Mouse (Mus musculus): ENCODE measurements around the gene Eea1. TPM values are rescaled to one million over a fixed set of nuclear protein-coding genes. Genes with fewer than 3 reads are reported as not detected.
"Not testable (repeated sequence)": the region's sequence is repeated elsewhere in the genome, so short reads cannot be mapped to it uniquely, and the experiment has no call there.

Gene Eea1
- polyA plus RNA-seq, 1 experiment from 2014 or later: 45.9 TPM

GRCm38 (mm10) chr10:96067347-96067746 lies 126.9 kb downstream of the Eea1 start:
- Histone ChIP-seq H3K4me3 (ENCODE audit: inconsistent target) (no peak overlapping the region), H3K79me2 (ENCODE audit: inconsistent target) (no peaks in the 10 kb centered on the region), H3K27ac (no peak overlapping the region), H3K36me3 (ENCODE audit: inconsistent target) (no peaks in the 10 kb centered on the region)
- 56% methylated on average over 3 of the region's 3 CpGs for WGBS (ENCODE audit: missing documents)

- 87% methylated on average over 7 of the region's 7 CpGs for WGBS (ENCODE audit: missing documents)
- H3K79me2 ChIP-seq (ENCODE audit: inconsistent target): no peaks in the 10 kb centered on the region
- no peak overlapping the region for H3K27ac ChIP-seq
- H3K36me3 ChIP-seq (ENCODE audit: inconsistent target): no peaks in the 10 kb centered on the region
- no peak overlapping the region for H3K4me3 ChIP-seq (ENCODE audit: inconsistent target)
Observed at GRCm38 (mm10) chr10:96074386-96074785, 133.9 kb downstream of the Eea1 start.

- Histone ChIP-seq H3K36me3 (ENCODE audit: inconsistent target) (no peaks in the 10 kb centered on the region), H3K27ac (no peak overlapping the region), H3K4me3 (ENCODE audit: inconsistent target) (no peak overlapping the region), H3K79me2 (ENCODE audit: inconsistent target) (no peaks in the 10 kb centered on the region)
- 53% methylated on average over 3 of the region's 4 CpGs for WGBS (ENCODE audit: missing documents)
Observed at GRCm38 (mm10) chr10:96075403-96075802, 135.0 kb downstream of the Eea1 start.

- WGBS (ENCODE audit: missing documents): 80% methylated on average over 7 of the region's 7 CpGs
- Histone ChIP-seq H3K27ac (no peak overlapping the region), H3K36me3 (ENCODE audit: inconsistent target) (no peaks in the 10 kb centered on the region), H3K4me3 (ENCODE audit: inconsistent target) (no peak overlapping the region), H3K79me2 (ENCODE audit: inconsistent target) (no peaks in the 10 kb centered on the region)
Observed at GRCm38 (mm10) chr10:96075880-96076279, 135.4 kb downstream of the Eea1 start.

GRCm38 (mm10) chr10:96076461-96076860 lies 136.0 kb downstream of the Eea1 start:
- H3K36me3 ChIP-seq (ENCODE audit: inconsistent target): no peaks in the 10 kb centered on the region
- 84% methylated on average over 3 of the region's 3 CpGs for WGBS (ENCODE audit: missing documents)
- H3K4me3 ChIP-seq (ENCODE audit: inconsistent target): no peak overlapping the region
- no peak overlapping the region for H3K27ac ChIP-seq
- no peaks in the 10 kb centered on the region for H3K79me2 ChIP-seq (ENCODE audit: inconsistent target)

GRCm38 (mm10) chr10:96077480-96078066 lies 137.1 kb downstream of the Eea1 start:
- 95% methylated on average over 6 of the region's 6 CpGs for WGBS (ENCODE audit: missing documents)
- H3K27ac ChIP-seq; H3K4me3 ChIP-seq (ENCODE audit: inconsistent target); H3K36me3 ChIP-seq (ENCODE audit: inconsistent target); H3K79me2 ChIP-seq (ENCODE audit: inconsistent target): not testable (repeated sequence)

- 87% methylated on average over 4 of the region's 4 CpGs for WGBS (ENCODE audit: missing documents)
- no peak overlapping the region for H3K27ac ChIP-seq
- H3K4me3 ChIP-seq (ENCODE audit: inconsistent target): no peak overlapping the region
- H3K36me3 ChIP-seq (ENCODE audit: inconsistent target): no peaks in the 10 kb centered on the region
- H3K79me2 ChIP-seq (ENCODE audit: inconsistent target): no peaks in the 10 kb centered on the region
Observed at GRCm38 (mm10) chr10:96079823-96080222, 139.4 kb downstream of the Eea1 start.

GRCm38 (mm10) chr10:96080440-96081381 lies 140.3 kb downstream of the Eea1 start:
- Histone ChIP-seq H3K79me2 (ENCODE audit: inconsistent target) (no peaks in the 10 kb centered on the region), H3K4me3 (ENCODE audit: inconsistent target) (no peak overlapping the region), H3K27ac (no peak overlapping the region), H3K36me3 (ENCODE audit: inconsistent target) (no peaks in the 10 kb centered on the region)
- 57% methylated on average over 20 of the region's 21 CpGs for WGBS (ENCODE audit: missing documents)

GRCm38 (mm10) chr10:96082203-96082602 lies 141.8 kb downstream of the Eea1 start:
- Histone ChIP-seq H3K4me3 (ENCODE audit: inconsistent target) (no peak overlapping the region), H3K79me2 (ENCODE audit: inconsistent target) (no peaks in the 10 kb centered on the region), H3K27ac (no peak overlapping the region), H3K36me3 (ENCODE audit: inconsistent target) (no peaks in the 10 kb centered on the region)
- 34% methylated on average over 3 of the region's 3 CpGs for WGBS (ENCODE audit: missing documents)

GRCm38 (mm10) chr10:96089744-96090143 lies 149.3 kb downstream of the Eea1 start:
- WGBS (ENCODE audit: missing documents): 82% methylated on average over 1 of the region's 1 CpGs
- no peaks in the 10 kb centered on the region for H3K79me2 ChIP-seq (ENCODE audit: inconsistent target)
- H3K36me3 ChIP-seq (ENCODE audit: inconsistent target): no peaks in the 10 kb centered on the region
- no peak overlapping the region for H3K4me3 ChIP-seq (ENCODE audit: inconsistent target)
- H3K27ac ChIP-seq: no peak overlapping the region

GRCm38 (mm10) chr10:96090388-96090787 lies 149.9 kb downstream of the Eea1 start:
- no peaks in the 10 kb centered on the region for H3K79me2 ChIP-seq (ENCODE audit: inconsistent target)
- no peak overlapping the region for H3K4me3 ChIP-seq (ENCODE audit: inconsistent target)
- 93% methylated on average over 3 of the region's 3 CpGs for WGBS (ENCODE audit: missing documents)

GRCm38 (mm10) chr10:96093890-96094531 lies 153.6 kb downstream of the Eea1 start:
- Histone ChIP-seq H3K36me3 (ENCODE audit: inconsistent target) (no peaks in the 10 kb centered on the region), H3K4me3 (ENCODE audit: inconsistent target) (no peak overlapping the region), H3K79me2 (ENCODE audit: inconsistent target) (no peaks in the 10 kb centered on the region), H3K27ac (no peak overlapping the region)
- WGBS (ENCODE audit: missing documents): 77% methylated on average over 2 of the region's 2 CpGs

More at GRCm38 (mm10) chr10:96090388-96090787, 149.9 kb downstream of the Eea1 start:
- no peaks in the 10 kb centered on the region for H3K36me3 ChIP-seq (ENCODE audit: inconsistent target)
- H3K27ac ChIP-seq: no peak overlapping the region

- H3K79me2 ChIP-seq (ENCODE audit: inconsistent target): no peaks in the 10 kb centered on the region
- H3K4me3 ChIP-seq (ENCODE audit: inconsistent target): no peak overlapping the region
- H3K27ac ChIP-seq: no peak overlapping the region
- H3K36me3 ChIP-seq (ENCODE audit: inconsistent target): no peaks in the 10 kb centered on the region
- 91% methylated on average over 2 of the region's 2 CpGs for WGBS (ENCODE audit: missing documents)
Observed at GRCm38 (mm10) chr10:96094559-96094958, 154.1 kb downstream of the Eea1 start.
